Mouse (Mus musculus) lung, embryonic 15.5 days (tissue): Measurements from ENCODE around the gene Grm4. TPM values are rescaled to one million over a fixed set of nuclear protein-coding genes. Genes with fewer than 3 reads are reported as not detected.

ENCODE experiments used
- ATAC-seq: fragments of 200-750 bp; cut with Nextera tagmentation; 2 replicates; pipeline ENCODE4 v1.8.0; 2017; ENCODE audit warnings: moderate number of reproducible peaks, borderline replicate concordance; ENCODE audit not compliant: low FRiP score, low TSS enrichment; ENCODE audit errors: extremely low read depth
- H3K27ac ChIP-seq: fragments of 300-500 bp; sonication (generic); 2 replicates; pipeline ENCODE4 v1.5.1; 2015; ENCODE audit warnings: moderate library complexity, mild to moderate bottlenecking, inconsistent platforms
- H3K27me3 ChIP-seq: fragments of 300-500 bp; sonication (generic); 2 replicates; pipeline ENCODE4 v1.6.1; 2015; ENCODE audit warnings: inconsistent platforms
- H3K36me3 ChIP-seq: fragments of 300-500 bp; sonication (generic); 2 replicates; pipeline ENCODE4 v1.6.1; 2015; ENCODE audit warnings: inconsistent platforms
- H3K4me1 ChIP-seq: fragments of 300-500 bp; sonication (generic); 2 replicates; pipeline ENCODE4 v1.6.1; 2015; ENCODE audit warnings: inconsistent platforms
- H3K4me2 ChIP-seq: fragments of 300-500 bp; sonication (generic); 2 replicates; pipeline ENCODE4 v1.6.1; 2015; ENCODE audit warnings: inconsistent platforms, mild to moderate bottlenecking, moderate library complexity
- H3K4me3 ChIP-seq: fragments of 300-500 bp; sonication (generic); 2 replicates; pipeline ENCODE4 v1.5.1; 2015; ENCODE audit warnings: mild to moderate bottlenecking, inconsistent platforms
- H3K9ac ChIP-seq: fragments of 300-500 bp; sonication (generic); 2 replicates; pipeline ENCODE4 v1.6.1; 2015; ENCODE audit warnings: inconsistent platforms
- H3K9me3 ChIP-seq: fragments of 300-500 bp; sonication (generic); 2 replicates; pipeline ENCODE4 v1.6.1; 2016; ENCODE audit warnings: inconsistent platforms
- WGBS: fragments of 180-500 bp; shearing (Covaris S2); methylation state at CpG from one replicate; pipeline ENCODE4 v1.1.7; 2015; 5-methylcytosine and 5-hydroxymethylcytosine counted together
- polyA plus RNA-seq: library from polyadenylated mRNA; unstranded; fragments of >200 nt; fragmentation: Nextera tagmentation; extraction: Ambion mirVana; gene quantifications from 2 replicates; pipeline ENCODE4 v1.2.1, GENCODE M21; 2015

Gene Grm4
- polyA plus RNA-seq, 1 experiment from 2014 or later, result 0.07 TPM

- ATAC-seq, result no peak
- peaks cover 6% of the 10 kb centered on the region for H3K9me3 ChIP-seq
- no peaks in the 10 kb centered on the region for H3K27me3 ChIP-seq
- no peak overlapping the region for H3K4me2 ChIP-seq
- H3K36me3 ChIP-seq, result no peaks in the 10 kb centered on the region
- H3K9ac ChIP-seq, result no peak overlapping the region
- no peak overlapping the region for H3K4me3 ChIP-seq
- 0 out of 2 replicates have a peak, but pooled peaks cover 3% of the 10 kb centered on the region for H3K4me1 ChIP-seq
- H3K27ac ChIP-seq, result no peak overlapping the region
- 87% methylated on average over 26 of the region's 26 CpGs for WGBS
Observed at GRCm38 (mm10) chr17:27431049-27431839, 90.0 kb downstream of the Grm4 start.

GRCm38 (mm10) chr17:27429757-27430156 is 91.4 kb downstream of the Grm4 start:
- 8% methylated on average over 9 of the region's 9 CpGs for WGBS

GRCm38 (mm10) chr17:27425016-27425415 is 96.2 kb downstream of the Grm4 start:
- H3K27me3 ChIP-seq, result no peaks in the 10 kb centered on the region
- peaks cover 6% of the 10 kb centered on the region for H3K9me3 ChIP-seq
- H3K4me3 ChIP-seq, result no peak overlapping the region
- no peak overlapping the region for H3K27ac ChIP-seq
- no peak overlapping the region for H3K9ac ChIP-seq
- H3K4me2 ChIP-seq, result no peak overlapping the region
- peaks cover 38% of the 10 kb centered on the region for H3K4me1 ChIP-seq
- 88% methylated on average over 2 of the region's 2 CpGs for WGBS
- H3K36me3 ChIP-seq, result no peaks in the 10 kb centered on the region
- no peak for ATAC-seq

More at GRCm38 (mm10) chr17:27429757-27430156, 91.4 kb downstream of the Grm4 start:
- H3K27me3 ChIP-seq, result no peaks in the 10 kb centered on the region
- H3K9me3 ChIP-seq, result peaks cover 6% of the 10 kb centered on the region
- no peak for ATAC-seq
- H3K4me3 ChIP-seq, result no peak overlapping the region
- no peak overlapping the region for H3K27ac ChIP-seq
- H3K4me1 ChIP-seq, result peaks cover 6% of the 10 kb centered on the region
- no peaks in the 10 kb centered on the region for H3K36me3 ChIP-seq
- no peak overlapping the region for H3K4me2 ChIP-seq
- no peak overlapping the region for H3K9ac ChIP-seq

GRCm38 (mm10) chr17:27424356-27424755 is 96.8 kb downstream of the Grm4 start:
- no peak overlapping the region for H3K4me2 ChIP-seq
- H3K9ac ChIP-seq, result no peak overlapping the region
- no peaks in the 10 kb centered on the region for H3K27me3 ChIP-seq
- no peaks in the 10 kb centered on the region for H3K36me3 ChIP-seq
- 41% methylated on average over 6 of the region's 6 CpGs for WGBS
- H3K9me3 ChIP-seq, result peaks cover 6% of the 10 kb centered on the region
- no peak overlapping the region for H3K27ac ChIP-seq
- H3K4me3 ChIP-seq, result no peak overlapping the region
- ATAC-seq, result peak; percentile 56; the same call in 1 of the 2 replicates
- H3K4me1 ChIP-seq, result peaks cover 38% of the 10 kb centered on the region

- Histone ChIP-seq H3K4me1 (peaks cover 38% of the 10 kb centered on the region), H3K27me3 (no peaks in the 10 kb centered on the region), H3K27ac (peak overlapping the region; percentile 79), H3K4me2 (peak overlapping the region; percentile 6; the same call in 1 of the 2 replicates), H3K9ac (no peak overlapping the region), H3K4me3 (no peak overlapping the region), H3K36me3 (no peaks in the 10 kb centered on the region), H3K9me3 (no peaks in the 10 kb centered on the region)
- ATAC-seq, result peak; percentile 83
- 29% methylated on average over 10 of the region's 10 CpGs for WGBS
Observed at GRCm38 (mm10) chr17:27422726-27423381, 98.3 kb downstream of the Grm4 start.

GRCm38 (mm10) chr17:27422371-27422725 is 98.9 kb downstream of the Grm4 start:
- Histone ChIP-seq H3K9ac (no peak overlapping the region), H3K9me3 (no peaks in the 10 kb centered on the region), H3K27ac (peak overlapping the region; percentile 79), H3K4me3 (no peak overlapping the region), H3K36me3 (no peaks in the 10 kb centered on the region), H3K4me2 (peak overlapping the region; percentile 3; the same call in 1 of the 2 replicates), H3K4me1 (peaks cover 38% of the 10 kb centered on the region), H3K27me3 (no peaks in the 10 kb centered on the region)
- 13% methylated on average over 6 of the region's 6 CpGs for WGBS
- ATAC-seq, result peak; percentile 76; the same call in 1 of the 2 replicates

GRCm38 (mm10) chr17:27421837-27422236 is 99.4 kb downstream of the Grm4 start:
- Histone ChIP-seq H3K9me3 (no peaks in the 10 kb centered on the region), H3K4me3 (no peak overlapping the region), H3K4me1 (peaks cover 38% of the 10 kb centered on the region), H3K4me2 (peak overlapping the region; percentile 3; the same call in 1 of the 2 replicates), H3K27me3 (no peaks in the 10 kb centered on the region), H3K9ac (no peak overlapping the region), H3K27ac (peak overlapping the region; percentile 79), H3K36me3 (no peaks in the 10 kb centered on the region)
- WGBS, result 42% methylated on average over 8 of the region's 8 CpGs
- ATAC-seq, result no peak

- H3K4me3 ChIP-seq, result no peak overlapping the region
- 67% methylated on average over 5 of the region's 5 CpGs for WGBS
- H3K9me3 ChIP-seq, result no peaks in the 10 kb centered on the region
- no peak overlapping the region for H3K27ac ChIP-seq
- no peak for ATAC-seq
- H3K27me3 ChIP-seq, result no peaks in the 10 kb centered on the region
- no peaks in the 10 kb centered on the region for H3K4me1 ChIP-seq
- H3K9ac ChIP-seq, result no peak overlapping the region
- H3K4me2 ChIP-seq, result no peak overlapping the region
- no peaks in the 10 kb centered on the region for H3K36me3 ChIP-seq
Observed at GRCm38 (mm10) chr17:27409006-27409405, 112.2 kb downstream of the Grm4 start.

- no peak overlapping the region for H3K9ac ChIP-seq
- 52% methylated on average over 5 of the region's 5 CpGs for WGBS
- H3K9me3 ChIP-seq, result no peaks in the 10 kb centered on the region
- H3K36me3 ChIP-seq, result no peaks in the 10 kb centered on the region
- H3K27me3 ChIP-seq, result no peaks in the 10 kb centered on the region
- H3K4me3 ChIP-seq, result no peak overlapping the region
- no peak overlapping the region for H3K27ac ChIP-seq
- no peak overlapping the region for H3K4me2 ChIP-seq
- no peaks in the 10 kb centered on the region for H3K4me1 ChIP-seq
- no peak for ATAC-seq
Observed at GRCm38 (mm10) chr17:27408531-27408930, 112.7 kb downstream of the Grm4 start.

GRCm38 (mm10) chr17:27406956-27407355 is 114.2 kb downstream of the Grm4 start:
- no peak for ATAC-seq
- H3K4me3 ChIP-seq, result no peak overlapping the region
- H3K9me3 ChIP-seq, result no peaks in the 10 kb centered on the region
- no peaks in the 10 kb centered on the region for H3K4me1 ChIP-seq
- H3K36me3 ChIP-seq, result no peaks in the 10 kb centered on the region
- no peak overlapping the region for H3K4me2 ChIP-seq
- 74% methylated on average over 4 of the region's 4 CpGs for WGBS
- no peak overlapping the region for H3K9ac ChIP-seq
- H3K27me3 ChIP-seq, result no peaks in the 10 kb centered on the region
- H3K27ac ChIP-seq, result no peak overlapping the region

- Histone ChIP-seq H3K4me3 (no peak overlapping the region), H3K27ac (no peak overlapping the region), H3K9ac (no peak overlapping the region), H3K36me3 (no peaks in the 10 kb centered on the region), H3K27me3 (no peaks in the 10 kb centered on the region), H3K4me1 (no peaks in the 10 kb centered on the region), H3K9me3 (no peaks in the 10 kb centered on the region), H3K4me2 (no peak overlapping the region)
- 82% methylated on average over 19 of the region's 19 CpGs for WGBS
- no peak for ATAC-seq
Observed at GRCm38 (mm10) chr17:27405376-27406024, 115.7 kb downstream of the Grm4 start.

- H3K4me2 ChIP-seq, result no peak overlapping the region
- WGBS, result 21% methylated on average over 13 of the region's 13 CpGs
- no peaks in the 10 kb centered on the region for H3K4me1 ChIP-seq
- no peak for ATAC-seq
- H3K27ac ChIP-seq, result no peak overlapping the region
- H3K9me3 ChIP-seq, result no peaks in the 10 kb centered on the region
- no peak overlapping the region for H3K4me3 ChIP-seq
- no peak overlapping the region for H3K9ac ChIP-seq
- H3K36me3 ChIP-seq, result no peaks in the 10 kb centered on the region
- H3K27me3 ChIP-seq, result no peaks in the 10 kb centered on the region
Observed at GRCm38 (mm10) chr17:27401200-27401599, 120.0 kb downstream of the Grm4 start.
